Mouse (Mus musculus): Measurements from ENCODE around the gene Ift140. TPM values are rescaled to one million over a fixed set of nuclear protein-coding genes. Genes with fewer than 3 reads are reported as not detected.

Gene Ift140
- polyA plus RNA-seq, 1 experiment from 2014 or later = 18.6 TPM

DNA sequence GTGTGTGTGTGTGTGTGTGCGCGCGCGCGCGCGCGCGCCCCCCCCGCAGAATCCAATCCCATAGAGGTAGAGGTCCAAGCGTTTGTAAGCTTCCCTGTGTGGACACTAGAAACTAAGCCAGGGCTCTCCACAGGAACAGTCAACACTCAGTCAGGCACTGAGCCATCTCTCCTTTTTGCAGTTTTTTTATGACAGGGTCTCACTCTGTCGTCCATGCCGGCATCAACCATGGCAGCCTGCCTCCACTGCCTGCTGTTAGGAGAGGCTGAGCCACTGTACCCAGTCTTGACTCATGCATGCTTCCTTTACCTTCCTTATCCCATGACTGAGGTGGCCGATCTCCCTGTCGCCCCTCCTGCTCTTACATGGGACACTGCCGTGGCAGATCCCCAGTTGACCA lies 91.9 kb downstream of the Ift140 start:
- H3K9me3 ChIP-seq (replicated peaks) = no peaks in the 10 kb centered on the region
- no peak overlapping the region for H3K4me3 ChIP-seq (replicated peaks)
- H3K4me1 ChIP-seq = peaks cover 7% of the 10 kb centered on the region; the same call in 1 of the 2 replicates
- no peaks in the 10 kb centered on the region for H3K27me3 ChIP-seq (replicated peaks)
- no peak overlapping the region for H3K27ac ChIP-seq (replicated peaks)
- no peak overlapping the region for H3K9ac ChIP-seq (replicated peaks)
- peaks cover 88% of the 10 kb centered on the region for H3K36me3 ChIP-seq
- H3K4me2 ChIP-seq = no peak overlapping the region
- WGBS = 92% methylated on average over 16 of the region's 16 CpGs
- ATAC-seq (ENCODE audit: low FRiP score) = no peak

DNA sequence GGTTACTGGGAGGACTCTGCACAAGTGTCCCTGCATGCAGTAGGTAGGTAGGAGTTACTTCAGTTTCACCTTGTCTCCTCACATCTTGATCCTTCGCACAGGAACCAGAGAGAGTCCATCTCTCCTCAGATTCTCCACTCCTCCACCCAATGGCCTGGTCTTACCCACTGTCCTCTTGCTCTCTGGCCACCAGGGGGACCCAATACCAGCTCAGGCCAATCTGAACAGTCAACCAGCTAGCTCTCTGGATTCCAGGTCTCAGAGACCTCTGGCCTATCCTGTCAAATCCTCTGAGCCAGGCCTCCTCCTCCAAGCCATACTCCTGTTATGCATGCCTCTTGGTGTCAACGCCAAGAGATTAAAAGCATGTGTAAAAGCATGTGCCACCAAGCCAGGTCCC lies 93.7 kb downstream of the Ift140 start:
- ATAC-seq (ENCODE audit: low FRiP score) = no peak
- no peak overlapping the region for H3K9ac ChIP-seq (replicated peaks)
- peaks cover 20% of the 10 kb centered on the region for H3K4me1 ChIP-seq
- WGBS = 90% methylated on average over 2 of the region's 2 CpGs
- H3K27me3 ChIP-seq (replicated peaks) = no peaks in the 10 kb centered on the region
- no peak overlapping the region for H3K4me3 ChIP-seq (replicated peaks)
- H3K4me2 ChIP-seq = no peak overlapping the region
- H3K27ac ChIP-seq (replicated peaks) = no peak overlapping the region
- H3K36me3 ChIP-seq = peaks cover 80% of the 10 kb centered on the region
- H3K9me3 ChIP-seq (replicated peaks) = no peaks in the 10 kb centered on the region

DNA sequence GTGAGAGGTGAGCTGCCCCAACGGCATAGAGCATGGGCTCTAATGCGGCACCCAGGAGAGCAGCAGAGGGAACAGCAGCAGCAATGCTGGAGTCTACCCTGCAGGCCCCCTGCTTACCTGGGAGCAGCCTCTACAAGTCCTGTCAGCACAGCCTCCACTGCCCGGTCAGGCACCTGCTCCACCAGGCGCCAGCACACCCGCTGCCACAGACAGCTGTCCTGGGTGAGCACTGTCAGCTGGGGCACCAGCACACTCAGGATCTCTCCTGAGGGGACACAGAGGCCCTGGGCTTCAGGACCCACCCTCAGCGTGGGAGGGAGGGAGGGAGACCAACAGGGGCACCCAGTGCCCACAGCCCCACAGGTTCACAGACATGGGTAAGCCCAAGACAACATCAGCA lies 94.7 kb downstream of the Ift140 start:
- Histone ChIP-seq H3K27ac (replicated peaks) (no peak overlapping the region), H3K4me1 (peaks cover 29% of the 10 kb centered on the region)
- ATAC-seq (ENCODE audit: low FRiP score) = no peak

DNA sequence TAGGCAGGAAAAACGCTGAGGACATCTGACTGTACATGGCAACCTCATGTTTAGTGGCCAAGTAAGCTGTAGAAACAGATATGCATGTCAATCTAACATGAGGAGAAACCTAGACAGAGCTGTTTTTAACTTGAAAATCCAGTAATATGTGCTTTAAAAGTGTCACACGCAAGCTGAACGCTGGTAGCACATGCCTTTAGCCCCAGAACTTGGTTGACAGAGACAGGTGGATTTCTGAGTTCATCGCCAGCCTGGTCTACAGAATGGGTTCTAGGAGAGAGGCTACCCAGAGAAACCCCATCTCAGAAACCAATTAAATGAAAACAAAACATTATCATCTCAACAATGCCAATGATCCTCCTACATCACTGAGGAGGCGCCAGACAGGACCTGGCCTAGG lies 95.3 kb downstream of the Ift140 start:
- Histone ChIP-seq H3K36me3 (peaks cover 64% of the 10 kb centered on the region), H3K27me3 (replicated peaks) (no peaks in the 10 kb centered on the region), H3K4me2 (no peak overlapping the region), H3K4me3 (replicated peaks) (no peak overlapping the region), H3K4me1 (peaks cover 32% of the 10 kb centered on the region), H3K9ac (replicated peaks) (no peak overlapping the region), H3K9me3 (replicated peaks) (no peaks in the 10 kb centered on the region), H3K27ac (replicated peaks) (no peak overlapping the region)
- WGBS = 95% methylated on average over 5 of the region's 5 CpGs
- ATAC-seq (ENCODE audit: low FRiP score) = no peak

More for the DNA sequence above, 94.7 kb downstream of the Ift140 start:
- Histone ChIP-seq H3K4me2 (no peak overlapping the region), H3K9ac (replicated peaks) (no peak overlapping the region), H3K36me3 (peaks cover 70% of the 10 kb centered on the region), H3K27me3 (replicated peaks) (no peaks in the 10 kb centered on the region), H3K4me3 (replicated peaks) (no peak overlapping the region), H3K9me3 (replicated peaks) (no peaks in the 10 kb centered on the region)
- WGBS = 98% methylated on average over 6 of the region's 6 CpGs

DNA sequence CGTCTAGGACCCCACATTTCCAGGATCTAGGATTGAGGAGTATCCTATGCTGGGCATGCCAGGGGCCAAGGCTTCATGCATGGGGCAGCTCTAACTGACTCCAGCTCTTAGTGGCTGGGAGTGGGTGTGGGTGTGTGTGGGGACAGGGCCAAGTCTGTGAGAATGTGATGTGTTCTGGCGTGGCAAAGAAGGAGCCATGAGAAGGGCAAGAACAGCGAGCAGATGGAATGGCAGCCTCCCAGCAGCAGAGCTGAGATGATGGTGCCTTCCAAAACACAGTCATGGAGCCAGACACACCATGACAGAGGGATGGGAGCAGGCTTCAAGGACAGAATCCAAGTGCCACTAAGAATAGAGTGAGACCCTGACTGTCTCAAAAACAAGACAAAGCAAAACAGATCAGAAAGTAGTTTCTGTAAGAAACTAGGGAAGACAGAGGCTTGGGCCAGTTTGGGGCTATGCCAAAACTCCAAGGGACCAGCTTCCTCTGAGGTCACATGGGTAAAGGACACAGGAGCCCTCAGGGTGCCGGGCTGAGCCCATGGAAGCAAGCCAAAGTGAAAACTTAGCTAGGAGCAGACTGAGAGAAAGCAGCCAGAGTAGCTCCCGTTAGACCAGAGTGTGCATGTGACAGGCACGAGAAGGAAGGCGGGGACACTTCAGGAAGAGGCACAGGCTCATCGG lies 96.0 kb downstream of the Ift140 start:
- peaks cover 38% of the 10 kb centered on the region for H3K4me1 ChIP-seq
- no peak overlapping the region for H3K4me2 ChIP-seq
- no peak overlapping the region; the same call in 1 of the 2 replicates for H3K27ac ChIP-seq (replicated peaks)
- H3K36me3 ChIP-seq = peaks cover 57% of the 10 kb centered on the region
- H3K9me3 ChIP-seq (replicated peaks) = no peaks in the 10 kb centered on the region
- no peak for ATAC-seq (ENCODE audit: low FRiP score)
- no peak overlapping the region for H3K4me3 ChIP-seq (replicated peaks)
- H3K9ac ChIP-seq (replicated peaks) = no peak overlapping the region
- H3K27me3 ChIP-seq (replicated peaks) = no peaks in the 10 kb centered on the region
- WGBS = 87% methylated on average over 8 of the region's 8 CpGs

DNA sequence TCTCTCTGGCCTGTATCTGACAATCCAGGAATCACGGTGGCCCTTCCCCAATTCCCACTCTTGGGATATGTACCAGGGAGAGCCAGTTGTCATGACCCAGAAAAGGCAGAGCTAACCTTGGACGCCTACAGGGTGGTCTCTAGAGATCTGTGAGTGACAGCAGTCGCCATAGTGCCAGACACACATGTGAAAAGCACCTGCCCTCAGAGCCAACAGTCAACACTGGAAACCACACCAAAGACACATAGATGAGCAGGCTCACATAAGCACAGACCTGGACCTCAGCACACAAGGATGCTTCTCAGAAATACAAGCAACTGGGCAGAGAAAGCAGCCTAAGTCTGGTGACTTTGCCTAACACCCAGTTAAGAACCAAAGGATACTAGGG lies 96.5 kb downstream of the Ift140 start:
- no peak for ATAC-seq (ENCODE audit: low FRiP score)
- no peak overlapping the region for H3K27ac ChIP-seq (replicated peaks)
- H3K27me3 ChIP-seq (replicated peaks) = no peaks in the 10 kb centered on the region
- H3K4me2 ChIP-seq = no peak overlapping the region
- H3K4me3 ChIP-seq (replicated peaks) = no peak overlapping the region
- peaks cover 52% of the 10 kb centered on the region for H3K36me3 ChIP-seq
- 80% methylated on average over 3 of the region's 3 CpGs for WGBS
- peaks cover 38% of the 10 kb centered on the region for H3K4me1 ChIP-seq
- no peak overlapping the region for H3K9ac ChIP-seq (replicated peaks)
- no peaks in the 10 kb centered on the region for H3K9me3 ChIP-seq (replicated peaks)

DNA sequence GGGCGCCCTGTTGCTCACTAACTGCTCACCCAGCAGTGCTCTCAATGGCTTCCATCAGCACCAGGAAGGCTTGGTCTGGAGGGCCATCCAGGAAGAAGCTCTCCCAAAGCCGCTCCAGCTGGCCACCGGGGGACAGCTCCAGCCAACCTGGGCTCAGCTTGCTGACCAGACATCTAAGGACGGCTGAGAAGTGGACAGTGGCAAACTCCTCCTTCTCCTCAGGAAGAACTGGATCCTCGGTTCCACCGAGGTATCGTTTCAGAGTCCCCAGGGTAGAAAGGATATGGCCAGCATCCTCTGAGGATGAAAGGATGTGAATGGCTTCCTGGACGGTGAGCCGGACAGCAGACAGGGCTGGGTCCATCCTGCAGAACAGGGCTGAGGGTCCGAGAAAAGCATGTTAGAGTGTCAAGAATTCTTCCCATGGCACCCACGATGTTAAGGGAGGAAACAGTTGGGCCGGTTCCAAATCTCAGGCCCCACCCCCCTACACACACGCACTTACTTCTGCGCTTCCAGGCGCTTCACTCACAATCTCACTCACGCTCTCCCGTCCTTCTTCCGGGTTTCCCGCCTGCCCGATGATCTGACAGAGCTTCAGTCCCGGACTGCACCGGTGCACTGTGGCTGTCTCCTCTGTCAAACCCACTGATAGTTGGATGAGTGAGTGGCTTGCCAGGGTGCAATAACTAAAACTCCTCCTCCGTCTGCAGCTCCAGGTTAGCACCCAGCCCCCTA lies 99.2 kb downstream of the Ift140 start:
- ATAC-seq (ENCODE audit: low FRiP score) = no peak; the same call in none of the 2 replicates
- Histone ChIP-seq H3K9ac (replicated peaks) (peak overlapping the region; percentile 74), H3K4me3 (replicated peaks) (peak overlapping the region; percentile 70), H3K4me2 (peak overlapping the region; percentile 98), H3K27me3 (replicated peaks) (peaks cover 4% of the 10 kb centered on the region; the same call in 1 of the 2 replicates), H3K36me3 (peaks cover 29% of the 10 kb centered on the region), H3K27ac (replicated peaks) (peak overlapping the region; percentile 91), H3K4me1 (peaks cover 38% of the 10 kb centered on the region), H3K9me3 (replicated peaks) (no peaks in the 10 kb centered on the region)
- 12% methylated on average over 23 of the region's 23 CpGs for WGBS

DNA sequence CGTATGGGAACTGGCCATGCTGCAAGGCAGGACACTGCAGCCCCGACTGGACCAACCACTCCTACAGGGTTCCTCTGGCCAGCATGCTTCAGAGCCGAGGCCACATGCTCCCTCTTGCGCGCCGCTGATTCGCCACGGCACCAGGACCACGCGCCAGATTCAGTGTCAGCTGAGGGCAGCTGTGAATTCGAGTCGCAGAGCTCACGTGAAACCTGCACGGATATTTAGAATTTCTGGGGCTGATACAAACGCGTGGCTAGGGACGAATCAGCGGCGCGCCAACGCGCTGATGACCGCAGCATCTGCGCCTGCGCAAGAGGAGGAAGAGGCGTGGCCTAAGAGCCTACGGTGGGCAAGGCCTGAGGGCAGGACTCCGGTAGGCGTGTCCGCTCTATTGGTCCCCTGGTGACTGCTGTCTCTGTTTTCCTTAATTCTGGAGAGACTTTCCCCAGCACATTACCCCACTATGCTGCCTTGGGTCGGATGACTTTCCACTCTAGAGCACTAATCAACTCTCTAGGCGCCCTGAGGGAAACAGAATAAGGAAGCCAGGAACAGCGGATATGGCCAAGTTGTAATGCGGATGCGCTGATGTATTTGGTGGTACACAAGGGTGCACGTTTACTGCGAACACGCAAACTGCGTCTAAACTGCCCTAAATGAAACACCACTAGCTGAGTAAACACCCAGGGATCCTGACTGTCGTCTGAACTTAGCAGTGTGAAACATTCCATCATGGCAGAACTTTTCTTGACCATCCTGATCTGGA lies 100.0 kb downstream of the Ift140 start, which contains the start of gene Telo2:
Gene Telo2, minus strand, starts transcription at position 304 of the 769 bp plus-strand sequence.
- H3K4me2 ChIP-seq = peak within 1 kb of the TSS; percentile 98
- WGBS = 3% methylated on average over 40 of the region's 40 CpGs
- peaks cover 38% of the 10 kb centered on the region for H3K4me1 ChIP-seq
- H3K9ac ChIP-seq (replicated peaks) = peak within 1 kb of the TSS; percentile 74
- no peaks in the 10 kb centered on the region for H3K9me3 ChIP-seq (replicated peaks)
- H3K27ac ChIP-seq (replicated peaks) = peak within 1 kb of the TSS; percentile 91
- peaks cover 22% of the 10 kb centered on the region for H3K36me3 ChIP-seq
- H3K4me3 ChIP-seq (replicated peaks) = peak within 1 kb of the TSS; percentile 70
- H3K27me3 ChIP-seq (replicated peaks) = peaks cover 4% of the 10 kb centered on the region; the same call in 1 of the 2 replicates
- peak; percentile 96 for ATAC-seq (ENCODE audit: low FRiP score)

DNA sequence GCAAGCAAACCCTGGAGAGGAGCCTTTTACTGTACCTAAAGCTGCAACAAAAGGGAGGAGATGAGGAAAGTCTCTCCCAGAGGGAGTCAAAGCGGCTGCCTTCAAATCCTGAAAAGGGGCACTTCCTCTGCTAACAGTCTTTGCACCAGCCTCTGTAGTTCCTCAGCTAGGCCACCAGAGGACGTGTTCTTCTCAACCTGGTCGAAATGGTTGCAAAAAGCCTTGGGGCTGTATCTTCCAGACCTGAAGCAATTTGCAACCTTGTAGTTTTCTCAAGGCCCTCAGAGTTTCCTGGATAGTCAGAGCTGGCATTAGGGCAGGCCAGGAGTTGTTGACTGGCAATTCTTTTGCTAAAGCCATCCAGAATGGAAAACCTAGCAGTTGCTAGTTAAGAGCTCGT lies 101.4 kb downstream of the Ift140 start:
- H3K9me3 ChIP-seq (replicated peaks) = no peaks in the 10 kb centered on the region
- peaks cover 33% of the 10 kb centered on the region for H3K4me1 ChIP-seq
- no peak overlapping the region for H3K4me3 ChIP-seq (replicated peaks)
- no peak overlapping the region for H3K9ac ChIP-seq (replicated peaks)
- ATAC-seq (ENCODE audit: low FRiP score) = no peak
- WGBS = 34% methylated on average over 4 of the region's 4 CpGs
- peaks cover 14% of the 10 kb centered on the region; the same call in 1 of the 2 replicates for H3K27me3 ChIP-seq (replicated peaks)
- no peak overlapping the region for H3K27ac ChIP-seq (replicated peaks)
- H3K36me3 ChIP-seq = peaks cover 13% of the 10 kb centered on the region; the same call in 1 of the 2 replicates
- H3K4me2 ChIP-seq = no peak overlapping the region

DNA sequence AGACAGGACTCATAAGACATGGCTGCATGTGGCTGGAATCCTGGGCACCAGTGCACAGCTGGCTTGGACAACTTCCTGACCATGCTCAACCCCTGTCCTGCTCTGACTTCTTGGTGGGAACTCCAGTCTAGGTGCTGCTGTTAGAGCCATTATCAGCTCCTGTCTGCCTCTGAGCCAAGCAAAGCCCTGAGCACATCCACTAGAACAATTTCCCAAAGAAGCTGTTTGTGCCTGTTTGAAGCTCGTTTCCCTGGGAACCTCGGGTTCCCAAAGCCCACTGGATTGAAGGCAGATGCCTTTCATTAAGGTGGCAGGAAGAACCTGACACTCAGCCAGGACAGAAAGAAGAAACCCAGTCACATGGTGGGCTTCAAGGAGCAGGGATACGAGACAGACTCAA lies 104.5 kb downstream of the Ift140 start, which contains the start of gene Ptx4:
Gene Ptx4, plus strand, starts transcription at position 355 of the 400 bp plus-strand sequence.
- peaks cover 21% of the 10 kb centered on the region; the same call in 1 of the 2 replicates for H3K27me3 ChIP-seq (replicated peaks)
- no peak within 1 kb of the TSS for H3K9ac ChIP-seq (replicated peaks)
- H3K36me3 ChIP-seq = no peaks in the 10 kb centered on the region
- WGBS = 54% methylated on average over 3 of the region's 3 CpGs
- ATAC-seq (ENCODE audit: low FRiP score) = no peak
- H3K4me2 ChIP-seq = no peak within 1 kb of the TSS
- H3K4me1 ChIP-seq = peaks cover 10% of the 10 kb centered on the region
- H3K9me3 ChIP-seq (replicated peaks) = no peaks in the 10 kb centered on the region
- no peak within 1 kb of the TSS for H3K27ac ChIP-seq (replicated peaks)
- no peak within 1 kb of the TSS for H3K4me3 ChIP-seq (replicated peaks)

DNA sequence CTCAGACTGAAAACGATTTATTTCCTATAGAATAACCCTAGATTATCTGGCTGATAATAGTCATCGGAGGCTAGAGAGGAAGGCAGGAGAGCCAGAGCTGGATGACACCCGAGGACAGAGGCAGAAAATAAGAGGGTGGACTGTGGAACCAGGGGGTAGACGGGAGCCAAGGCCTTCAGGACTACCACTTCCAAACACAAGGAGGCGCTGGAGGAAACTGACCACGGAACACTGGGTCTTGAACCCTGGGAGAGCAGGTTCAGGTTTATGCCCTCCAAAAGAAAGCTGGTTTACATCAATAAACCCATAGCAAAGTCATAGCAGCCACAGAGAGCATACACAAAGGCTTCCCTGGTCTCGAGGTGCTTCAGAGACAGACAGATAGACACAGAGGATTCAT lies 108.1 kb downstream of the Ift140 start:
- H3K4me1 ChIP-seq = no peaks in the 10 kb centered on the region

More for the DNA sequence above, 108.1 kb downstream of the Ift140 start:
- Histone ChIP-seq H3K9ac (replicated peaks) (no peak overlapping the region), H3K27me3 (replicated peaks) (peaks cover 17% of the 10 kb centered on the region; the same call in 1 of the 2 replicates), H3K4me3 (replicated peaks) (no peak overlapping the region), H3K27ac (replicated peaks) (no peak overlapping the region), H3K9me3 (replicated peaks) (no peaks in the 10 kb centered on the region), H3K4me2 (no peak overlapping the region), H3K36me3 (no peaks in the 10 kb centered on the region)
- WGBS = 26% methylated on average over 7 of the region's 7 CpGs
- no peak for ATAC-seq (ENCODE audit: low FRiP score)
